ENCODE assay signal across 20 mouse cellular contexts in the genomic region with DNA sequence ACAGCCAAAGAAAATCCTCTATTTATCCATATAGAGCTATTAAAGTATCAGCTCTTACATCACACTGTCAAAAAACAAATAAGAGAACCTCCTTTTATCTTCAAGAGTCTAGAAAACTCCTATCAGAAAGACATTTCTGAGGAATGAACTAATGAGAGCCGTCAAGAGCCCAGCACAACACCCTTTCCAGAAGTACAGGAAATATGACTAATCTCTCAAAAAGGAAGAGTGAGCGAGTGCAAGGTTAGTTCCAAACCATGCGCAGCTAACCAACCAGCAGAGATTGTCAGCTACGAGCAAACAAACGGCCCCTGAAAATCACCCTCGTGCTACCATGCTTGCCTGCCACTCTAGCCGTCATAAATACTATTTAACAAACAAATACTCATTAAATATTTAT. TPM values are rescaled to one million over a fixed set of nuclear protein-coding genes. Genes with fewer than 3 reads are reported as not detected.
DNase-seq lines count a peak whose midpoint lies in the region; ATAC-seq and TF ChIP-seq lines count a peak whose summit lies in the region.
"Had no signal": no experiment of that assay in that cellular context is flagged by ENCODE, and none has a peak within 500 bp of the region (broad histone marks: within the 10 kb centered on the region; RNA-seq: fewer than 3 reads in every experiment).

No protein-coding gene starts in this region.

- H3K4me3 ChIP-seq in lung, adult 2 months (replicated peaks; ENCODE audit: extremely low read depth, low read depth, low read length): no peak overlapping the region
- no peak overlapping the region for H3K4me3 ChIP-seq in forebrain, embryonic 13.5 days
- H3K4me3 ChIP-seq: embryonic facial prominence, embryonic 13.5 days; kidney, embryonic 15.5 days; stomach, embryonic 15.5 days had no signal

- no peak overlapping the region for H3K4me2 ChIP-seq in forebrain, embryonic 13.5 days
- H3K4me2 ChIP-seq: embryonic facial prominence, embryonic 13.5 days; hindbrain, embryonic 14.5 days; kidney, embryonic 15.5 days; midbrain, embryonic 11.5 days; stomach, embryonic 15.5 days had no signal

- no peaks in the 10 kb centered on the region for H3K27me3 ChIP-seq in forebrain, embryonic 13.5 days
- H3K27me3 ChIP-seq: embryonic facial prominence, embryonic 13.5 days; kidney, embryonic 15.5 days; stomach, embryonic 15.5 days had no signal

- H3K9me3 ChIP-seq in forebrain, embryonic 13.5 days (replicated peaks): no peaks in the 10 kb centered on the region
- H3K9me3 ChIP-seq: embryonic facial prominence, embryonic 13.5 days; kidney, embryonic 15.5 days; stomach, embryonic 15.5 days had no signal

- H3K27ac ChIP-seq in forebrain, embryonic 13.5 days: no peak overlapping the region
- H3K27ac ChIP-seq: embryonic facial prominence, embryonic 13.5 days; hindbrain, embryonic 14.5 days; kidney, embryonic 15.5 days; stomach, embryonic 15.5 days had no signal

- H3K4me1 ChIP-seq in lung, adult 2 months (ENCODE audit: control insufficient read depth, insufficient read depth, low read length): 0 out of 2 replicates have a peak, but pooled peaks cover 2% of the 10 kb centered on the region
- H3K4me1 ChIP-seq in forebrain, embryonic 13.5 days: no peaks in the 10 kb centered on the region
- H3K4me1 ChIP-seq: embryonic facial prominence, embryonic 13.5 days; stomach, embryonic 15.5 days had no signal

- TF ChIP-seq CTCF in lung, adult 2 months (IDR thresholded peaks at IDR 0.05; ENCODE audit: insufficient read depth, low read length): no peak

- no peak for TF ChIP-seq POLR2A in lung, adult 2 months (IDR thresholded peaks at IDR 0.05; ENCODE audit: borderline replicate concordance, extremely low read depth, low read depth, low read length)

- DNase-seq in adrenal gland, adult 2 months: peak; percentile 33
- no peak for DNase-seq in adrenal gland, postnatal 25 days
- DNase-seq in lung, adult 18-20 months: peak; percentile 23 to 55
- DNase-seq in lung, adult 2 months: no peak
- peak; percentile 34 for DNase-seq in lung, postnatal 10 days
- no peak for DNase-seq in cerebellum, postnatal 14 days
- no peak for DNase-seq in kidney, postnatal 14 days
- DNase-seq: cerebellum, adult 9-11 months; left cerebral cortex, postnatal 4 days; liver; right cerebral cortex, postnatal 25 days; thymus, adult 18-20 months; thymus, postnatal 4 days had no signal

- no peaks in the 10 kb centered on the region for H3K36me3 ChIP-seq in forebrain, embryonic 13.5 days (ENCODE audit: poor library complexity, severe bottlenecking)
- H3K36me3 ChIP-seq: embryonic facial prominence, embryonic 13.5 days; kidney, embryonic 15.5 days; stomach, embryonic 15.5 days had no signal

- WGBS in lung, adult 2 months: 16% methylated on average over 7 of the region's 7 CpGs
- WGBS in forebrain, embryonic 13.5 days: 87% methylated on average over 7 of the region's 7 CpGs

- no peak overlapping the region for H3K9ac ChIP-seq in forebrain, embryonic 13.5 days
- H3K9ac ChIP-seq: embryonic facial prominence, embryonic 13.5 days; hindbrain, embryonic 14.5 days; kidney, embryonic 15.5 days; stomach, embryonic 15.5 days had no signal

- ATAC-seq in forebrain, embryonic 13.5 days: no peak
- ATAC-seq: intestine, embryonic 16.5 days had no signal

RNA-seq across cellular contexts. Expression of gene Uspl1, which starts 21.3 kb away (rescaled TPM):
- 10 to 100 TPM; 28.5 to 40.7 TPM for total RNA-seq in adrenal gland, adult 2 months (2021)
- 3.2 and 4.2 TPM in 2 replicates for polyA plus RNA-seq in adrenal gland, adult 2 months (2012; rRNA removed)
- total RNA-seq in adrenal gland, postnatal 25 days (2021): 30.4 and 32.5 TPM in 2 replicates
- 6.2 and 10.5 TPM in 2 replicates for polyA plus RNA-seq in lung, adult 2 months (2012; rRNA removed)
- 54.8 and 61.1 TPM in 2 replicates for polyA plus RNA-seq in forebrain, embryonic 13.5 days (2015; fragmentation: Nextera tagmentation; extraction: Ambion mirVana)

RNA-seq across cellular contexts. Expression of gene Hmgb1, which starts 21.4 kb away (rescaled TPM):
- total RNA-seq in adrenal gland, adult 2 months (2021): 100 to 1,000 TPM; 128 to 135 TPM
- 5.1 and 7.5 TPM in 2 replicates for polyA plus RNA-seq in adrenal gland, adult 2 months (2012; rRNA removed)
- total RNA-seq in adrenal gland, postnatal 25 days (2021): 152 and 186 TPM in 2 replicates
- polyA plus RNA-seq in lung, adult 2 months (2012; rRNA removed): 34.7 and 38.2 TPM in 2 replicates
- polyA plus RNA-seq in forebrain, embryonic 13.5 days (2015; fragmentation: Nextera tagmentation; extraction: Ambion mirVana): 1,631 and 1,827 TPM in 2 replicates

Comparison
In these comparisons a context has a peak if more than half of its experiments do, and no peak if none do; other contexts are left out.
1. DNase-seq: peak in adrenal gland, adult 2 months (single experiment), lung, adult 18-20 months (2 of 2) and lung, postnatal 10 days (single experiment); none in adrenal gland, postnatal 25 days (single experiment), lung, adult 2 months (single experiment), cerebellum, postnatal 14 days (0 of 2) and kidney, postnatal 14 days (single experiment).
2. RNA of gene Hmgb1, which starts 21.4 kb away (polyA plus RNA-seq): 1,631 to 1,827 TPM in forebrain, embryonic 13.5 days; 34.7 to 38.2 TPM in lung, adult 2 months and 5.1 to 7.5 TPM in adrenal gland, adult 2 months; every median in the first group is over 10 times any median in the second.